ENCODE assay signal across 11 mouse cellular contexts in the genomic region with DNA sequence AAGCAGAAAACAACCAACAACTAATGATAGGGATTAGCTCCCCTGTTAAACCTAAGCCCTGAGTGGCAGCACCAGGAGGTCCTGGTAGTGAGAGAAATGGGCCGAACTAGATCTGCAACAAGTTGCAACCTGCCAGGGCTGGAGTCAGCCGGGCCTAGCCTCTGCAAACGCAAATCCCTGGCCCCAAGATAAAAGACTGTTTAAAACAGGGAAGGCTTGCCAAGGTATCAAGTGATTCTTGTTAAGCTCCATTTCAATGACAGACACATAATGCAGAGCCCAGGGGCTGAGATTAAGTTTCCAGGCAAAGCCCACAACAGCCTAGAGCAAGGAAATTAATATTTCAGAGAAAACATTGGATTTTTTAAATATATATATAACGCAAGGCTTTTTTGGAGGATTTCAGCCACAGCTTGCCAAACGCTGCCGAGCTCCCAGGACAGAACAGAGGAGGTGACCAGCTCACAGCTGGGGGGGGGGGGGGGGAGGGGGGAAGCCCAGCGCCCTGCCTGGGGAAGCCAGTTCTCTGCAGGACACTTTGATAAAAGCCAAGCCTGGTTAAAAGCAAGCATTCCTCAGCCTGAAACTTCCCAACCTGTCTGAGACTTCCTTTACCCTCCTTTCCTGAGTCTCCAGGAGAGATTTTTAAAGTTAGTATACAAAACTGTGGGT. TPM values are rescaled to one million over a fixed set of nuclear protein-coding genes. Genes with fewer than 3 reads are reported as not detected.
DNase-seq lines count a peak whose midpoint lies in the region; ATAC-seq and TF ChIP-seq lines count a peak whose summit lies in the region.
"Had no signal": no experiment of that assay in that cellular context is flagged by ENCODE, and none has a peak within 500 bp of the region (broad histone marks: within the 10 kb centered on the region; RNA-seq: fewer than 3 reads in every experiment).

No protein-coding gene starts in this region.

- peak overlapping the region; percentile 30; the same call in 1 of the 2 replicates for H3K27ac ChIP-seq in hindbrain, embryonic 12.5 days
- no peak overlapping the region for H3K27ac ChIP-seq in hindbrain, embryonic 14.5 days
- peak overlapping the region; percentile 38; the same call in 1 of the 2 replicates for H3K27ac ChIP-seq in midbrain, embryonic 10.5 days (replicated peaks)
- no peak overlapping the region for H3K27ac ChIP-seq in midbrain, embryonic 15.5 days
- H3K27ac ChIP-seq in heart, embryonic 14.5 days (replicated peaks in 1 of 2; ENCODE audit: control insufficient read depth in 1 of 2, insufficient read depth in 1 of 2, low read depth in 2 of 2, low read length in 2 of 2) = peak overlapping the region; percentile 58 to 59
- H3K27ac ChIP-seq in stomach, postnatal 0 days (replicated peaks) = peak overlapping the region; percentile 45; the same call in 1 of the 2 replicates
- H3K27ac ChIP-seq: liver, embryonic 13.5 days had no signal

- H3K4me2 ChIP-seq in hindbrain, embryonic 12.5 days (replicated peaks) = no peak overlapping the region
- H3K4me2 ChIP-seq in hindbrain, embryonic 14.5 days (replicated peaks) = no peak overlapping the region
- no peak overlapping the region for H3K4me2 ChIP-seq in midbrain, embryonic 15.5 days
- peak overlapping the region; percentile 11; the same call in 1 of the 2 replicates for H3K4me2 ChIP-seq in heart, embryonic 14.5 days (ENCODE audit: low read length)
- no peak overlapping the region for H3K4me2 ChIP-seq in stomach, postnatal 0 days (replicated peaks; ENCODE audit: low read depth)
- H3K4me2 ChIP-seq: liver, embryonic 13.5 days had no signal

- H3K36me3 ChIP-seq in hindbrain, embryonic 12.5 days = peaks cover 6% of the 10 kb centered on the region
- no peaks in the 10 kb centered on the region for H3K36me3 ChIP-seq in hindbrain, embryonic 14.5 days (replicated peaks; ENCODE audit: control insufficient read depth, insufficient read depth)
- H3K36me3 ChIP-seq in midbrain, embryonic 10.5 days = no peaks in the 10 kb centered on the region
- no peaks in the 10 kb centered on the region for H3K36me3 ChIP-seq in midbrain, embryonic 15.5 days (replicated peaks)
- H3K36me3 ChIP-seq in heart, embryonic 14.5 days (ENCODE audit: control insufficient read depth, insufficient read depth, low read length) = peaks cover 8% of the 10 kb centered on the region; the same call in 1 of the 2 replicates
- H3K36me3 ChIP-seq in stomach, postnatal 0 days (ENCODE audit: control insufficient read depth, insufficient read depth, low read length) = peaks cover 8% of the 10 kb centered on the region; the same call in 1 of the 2 replicates

- DNase-seq in hindbrain, embryonic 14.5 days (ENCODE audit: low spot score) = no peak
- DNase-seq in midbrain, embryonic 10.5 days (ENCODE audit: low spot score) = no peak
- peak; percentile 44 for DNase-seq in stomach, postnatal 0 days (ENCODE audit: low spot score)
- DNase-seq in left cerebral cortex, postnatal 25 days (ENCODE audit: low spot score in 2 of 2) = no peak
- no peak for DNase-seq in left cerebral cortex, postnatal 14 days (ENCODE audit: low spot score in 2 of 2)
- DNase-seq: cerebellum, postnatal 14 days; liver, embryonic 13.5 days had no signal

- H3K27me3 ChIP-seq in hindbrain, embryonic 12.5 days = no peaks in the 10 kb centered on the region
- H3K27me3 ChIP-seq in hindbrain, embryonic 14.5 days (ENCODE audit: control insufficient read depth, insufficient read depth, low read length) = no peaks in the 10 kb centered on the region
- no peaks in the 10 kb centered on the region for H3K27me3 ChIP-seq in midbrain, embryonic 10.5 days (ENCODE audit: low read depth, poor library complexity, severe bottlenecking)
- no peaks in the 10 kb centered on the region for H3K27me3 ChIP-seq in midbrain, embryonic 15.5 days (replicated peaks)
- H3K27me3 ChIP-seq in heart, embryonic 14.5 days (ENCODE audit: control insufficient read depth, insufficient read depth, low read length) = no peaks in the 10 kb centered on the region
- no peaks in the 10 kb centered on the region for H3K27me3 ChIP-seq in stomach, postnatal 0 days (ENCODE audit: control insufficient read depth, insufficient read depth, low read length)
- H3K27me3 ChIP-seq: liver, embryonic 13.5 days had no signal

- no peaks in the 10 kb centered on the region for H3K9me3 ChIP-seq in hindbrain, embryonic 12.5 days (replicated peaks)
- no peaks in the 10 kb centered on the region for H3K9me3 ChIP-seq in hindbrain, embryonic 14.5 days (ENCODE audit: control insufficient read depth, low read length)
- no peaks in the 10 kb centered on the region for H3K9me3 ChIP-seq in midbrain, embryonic 10.5 days (replicated peaks)
- no peaks in the 10 kb centered on the region for H3K9me3 ChIP-seq in midbrain, embryonic 15.5 days
- H3K9me3 ChIP-seq in heart, embryonic 14.5 days (ENCODE audit: control insufficient read depth, low read length) = no peaks in the 10 kb centered on the region
- no peaks in the 10 kb centered on the region for H3K9me3 ChIP-seq in stomach, postnatal 0 days (ENCODE audit: control insufficient read depth, low read length)
- H3K9me3 ChIP-seq: liver, embryonic 13.5 days had no signal

- no peak overlapping the region for H3K9ac ChIP-seq in hindbrain, embryonic 12.5 days
- no peak overlapping the region for H3K9ac ChIP-seq in hindbrain, embryonic 14.5 days
- H3K9ac ChIP-seq in midbrain, embryonic 15.5 days = no peak overlapping the region
- H3K9ac ChIP-seq in heart, embryonic 14.5 days (ENCODE audit: low read length) = no peak overlapping the region
- H3K9ac ChIP-seq in stomach, postnatal 0 days (ENCODE audit: low read length) = no peak overlapping the region
- H3K9ac ChIP-seq: liver, embryonic 13.5 days had no signal

- no peak for TF ChIP-seq EP300 in stomach, postnatal 0 days (optimal IDR thresholded peaks at IDR 0.05)

- H3K4me1 ChIP-seq in hindbrain, embryonic 12.5 days = peaks cover 9% of the 10 kb centered on the region
- no peaks in the 10 kb centered on the region for H3K4me1 ChIP-seq in hindbrain, embryonic 14.5 days (replicated peaks; ENCODE audit: control insufficient read depth, insufficient read depth, low read length)
- peaks cover 45% of the 10 kb centered on the region for H3K4me1 ChIP-seq in midbrain, embryonic 10.5 days
- H3K4me1 ChIP-seq in midbrain, embryonic 15.5 days = peaks cover 7% of the 10 kb centered on the region; the same call in 1 of the 2 replicates
- peaks cover 27 to 42% of the 10 kb centered on the region in 2 experiments for H3K4me1 ChIP-seq in heart, embryonic 14.5 days (ENCODE audit: control insufficient read depth in 2 of 2, insufficient read depth in 2 of 2, low read length in 2 of 2)
- peaks cover 7% of the 10 kb centered on the region; the same call in 1 of the 2 replicates for H3K4me1 ChIP-seq in stomach, postnatal 0 days (replicated peaks; ENCODE audit: control insufficient read depth, insufficient read depth)

- ATAC-seq in hindbrain, embryonic 12.5 days (ENCODE audit: low FRiP score) = no peak
- ATAC-seq in hindbrain, embryonic 14.5 days (ENCODE audit: low FRiP score) = no peak
- no peak for ATAC-seq in midbrain, embryonic 15.5 days (replicated peaks)
- ATAC-seq in heart, embryonic 14.5 days (ENCODE audit: insufficient number of reproducible peaks, insufficient read depth, low FRiP score, low read depth) = peak; percentile 36; the same call in 1 of the 2 replicates
- ATAC-seq in stomach, postnatal 0 days (ENCODE audit: low FRiP score, low TSS enrichment) = no peak

- intact Hi-C loops in left cerebral cortex, postnatal 25 days (cut with DNase I) = no loop called here
- intact Hi-C loops in left cerebral cortex, postnatal 14 days (cut with DNase I) = no loop called here

- TF ChIP-seq CTCF in stomach, postnatal 0 days (IDR thresholded peaks at IDR 0.05; ENCODE audit: low read depth) = no peak

- 26% methylated on average over 7 of the region's 7 CpGs for WGBS in hindbrain, embryonic 12.5 days
- 35% methylated on average over 7 of the region's 7 CpGs for WGBS in hindbrain, embryonic 14.5 days
- WGBS in midbrain, embryonic 10.5 days = 17% methylated on average over 7 of the region's 7 CpGs
- 9% methylated on average over 7 of the region's 7 CpGs for WGBS in midbrain, embryonic 15.5 days
- 9% methylated on average over 7 of the region's 7 CpGs for whole genome bisulfite sequencing in heart, embryonic 14.5 days
- WGBS in stomach, postnatal 0 days = 20% methylated on average over 7 of the region's 7 CpGs

- no peak overlapping the region for H3K4me3 ChIP-seq in hindbrain, embryonic 12.5 days
- no peak overlapping the region for H3K4me3 ChIP-seq in hindbrain, embryonic 14.5 days (replicated peaks; ENCODE audit: low read length)
- H3K4me3 ChIP-seq in midbrain, embryonic 10.5 days = no peak overlapping the region
- H3K4me3 ChIP-seq in midbrain, embryonic 15.5 days = no peak overlapping the region
- no peak overlapping the region for H3K4me3 ChIP-seq in heart, embryonic 14.5 days (ENCODE audit: control insufficient read depth in 1 of 2, insufficient read depth in 1 of 2, low read depth in 1 of 2, low read length in 2 of 2)
- no peak overlapping the region for H3K4me3 ChIP-seq in stomach, postnatal 0 days (ENCODE audit: low read depth, low read length)
- H3K4me3 ChIP-seq: erythroblast, embryonic 14.5 days; liver, embryonic 13.5 days had no signal

RNA-seq across cellular contexts. Expression of gene Tgfbr2, which starts 24.3 kb away (rescaled TPM):
- 18.9 and 19.3 TPM in 2 replicates for polyA plus RNA-seq in hindbrain, embryonic 12.5 days (2016; fragmentation: Nextera tagmentation; extraction: Ambion mirVana)
- polyA plus RNA-seq in hindbrain, embryonic 14.5 days (2014; fragmentation: Nextera tagmentation; extraction: Ambion mirVana) = 10.9 and 11.4 TPM in 2 replicates
- polyA plus RNA-seq in midbrain, embryonic 10.5 days (2016; fragmentation: Nextera tagmentation; extraction: Ambion mirVana) = 7.2 and 8.5 TPM in 2 replicates
- 8.5 and 9.0 TPM in 2 replicates for polyA plus RNA-seq in midbrain, embryonic 15.5 days (2015; fragmentation: Nextera tagmentation; extraction: Ambion mirVana)
- polyA plus RNA-seq in heart, embryonic 14.5 days (2014; fragmentation: Nextera tagmentation; extraction: Ambion mirVana) = 24.6 and 25.0 TPM in 2 replicates
- polyA plus RNA-seq in stomach, postnatal 0 days (2015; fragmentation: Nextera tagmentation; extraction: Ambion mirVana) = 16.8 and 18.5 TPM in 2 replicates
- total RNA-seq in left cerebral cortex, postnatal 25 days (2021) = 10 to 100 TPM; 13.1 to 13.8 TPM
- 10 to 100 TPM; 13.7 to 15.1 TPM for total RNA-seq in left cerebral cortex, postnatal 14 days (2021)

Comparison
In these comparisons a context has a peak if more than half of its experiments do, and no peak if none do; other contexts are left out.
1. H3K27ac ChIP-seq: peak in hindbrain, embryonic 12.5 days (single experiment), midbrain, embryonic 10.5 days (single experiment), heart, embryonic 14.5 days (2 of 2) and stomach, postnatal 0 days (single experiment); none in hindbrain, embryonic 14.5 days (single experiment) and midbrain, embryonic 15.5 days (single experiment).